Mouse (Mus musculus): ENCODE measurements around the gene Hist1h2bb. TPM values are rescaled to one million over a fixed set of nuclear protein-coding genes. Genes with fewer than 3 reads are reported as not detected.
"Not testable (repeated sequence)": the region's sequence is repeated elsewhere in the genome, so short reads cannot be mapped to it uniquely, and the experiment has no call there.

Gene Hist1h2bb
- polyA plus RNA-seq, 1 experiment: 11.5 TPM

- Histone ChIP-seq H3K27me3 (ENCODE audit: control insufficient read depth, insufficient read depth, low read length, poor library complexity, severe bottlenecking) (peaks cover 4% of the 10 kb centered on the region; the same call in 1 of the 2 replicates), H3K36me3 (ENCODE audit: control insufficient read depth, insufficient read depth, low read length, poor library complexity, severe bottlenecking) (no peaks in the 10 kb centered on the region), H3K9ac (ENCODE audit: low read depth, poor library complexity, severe bottlenecking) (no peak overlapping the region), H3K4me1 (ENCODE audit: control insufficient read depth, insufficient read depth, low read length) (no peaks in the 10 kb centered on the region), H3K4me3 (ENCODE audit: low read depth, low read length) (no peak overlapping the region), H3K27ac (ENCODE audit: insufficient read depth, low read length) (no peak overlapping the region), H3K9me3 (replicated peaks; ENCODE audit: control insufficient read depth, insufficient read depth, low read length, poor library complexity, severe bottlenecking) (no peaks in the 10 kb centered on the region)
- TF ChIP-seq CTCF (IDR thresholded peaks at IDR 0.05; ENCODE audit: low read depth, low read length): no peak
- TF ChIP-seq EP300 (IDR thresholded peaks at IDR 0.05; ENCODE audit: insufficient read depth, low read depth, low read length): no peak
- TF ChIP-seq POLR2A (IDR thresholded peaks at IDR 0.05; ENCODE audit: insufficient read depth, low read length): no peak
These were observed 37.9 kb upstream of the Hist1h2bb start for GRCm38 (mm10) chr13:23708654-23709053.

DNA sequence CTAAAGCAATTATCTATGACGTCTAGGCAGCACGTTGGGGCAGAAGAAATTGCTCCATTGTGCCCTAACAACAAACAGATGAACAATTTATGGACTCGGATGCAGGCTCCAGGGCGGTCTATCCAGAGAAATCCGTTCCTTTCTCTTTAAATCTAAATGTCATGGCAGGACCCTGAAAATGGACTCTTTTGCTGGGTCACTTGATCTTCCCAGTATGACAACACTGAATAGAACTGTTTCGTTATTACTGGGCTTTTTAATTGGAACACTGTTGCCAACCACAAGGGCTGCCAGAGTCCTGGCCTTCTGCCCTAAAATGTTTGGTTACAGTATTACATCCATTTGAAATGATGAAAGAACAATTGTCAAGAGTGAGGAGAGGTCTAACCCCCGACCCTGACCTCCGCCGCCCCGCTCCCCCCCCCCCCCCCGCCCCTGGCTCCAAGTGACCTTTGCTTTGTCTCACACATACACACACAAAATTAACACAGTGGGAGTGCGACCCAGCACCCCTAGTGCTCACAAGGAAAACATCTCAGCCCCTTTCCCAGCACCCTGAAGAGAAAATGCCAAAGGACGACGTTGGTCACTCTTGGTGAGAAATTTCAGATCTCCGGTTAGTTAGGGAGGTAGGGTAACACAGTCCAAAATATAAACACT is 36.7 kb upstream of the Hist1h2bb start:
- H3K9me3 ChIP-seq (replicated peaks; ENCODE audit: control insufficient read depth, insufficient read depth, low read length, poor library complexity, severe bottlenecking): no peaks in the 10 kb centered on the region
- no peaks in the 10 kb centered on the region for H3K4me1 ChIP-seq (ENCODE audit: control insufficient read depth, insufficient read depth, low read length)
- no peaks in the 10 kb centered on the region for H3K36me3 ChIP-seq (ENCODE audit: control insufficient read depth, insufficient read depth, low read length, poor library complexity, severe bottlenecking)
- H3K9ac ChIP-seq (ENCODE audit: low read depth, poor library complexity, severe bottlenecking): peak overlapping the region; percentile 24; the same call in 1 of the 2 replicates
- peak overlapping the region; percentile 10; the same call in 1 of the 2 replicates for H3K4me3 ChIP-seq (ENCODE audit: low read depth, low read length)
- H3K27me3 ChIP-seq (ENCODE audit: control insufficient read depth, insufficient read depth, low read length, poor library complexity, severe bottlenecking): peaks cover 4% of the 10 kb centered on the region; the same call in 1 of the 2 replicates
- TF ChIP-seq POLR2A (IDR thresholded peaks at IDR 0.05; ENCODE audit: insufficient read depth, low read length): no peak
- TF ChIP-seq CTCF (IDR thresholded peaks at IDR 0.05; ENCODE audit: low read depth, low read length): no peak
- no peak for TF ChIP-seq EP300 (IDR thresholded peaks at IDR 0.05; ENCODE audit: insufficient read depth, low read depth, low read length)
- no peak overlapping the region for H3K27ac ChIP-seq (ENCODE audit: insufficient read depth, low read length)

- Histone ChIP-seq H3K36me3 (ENCODE audit: control insufficient read depth, insufficient read depth, low read length, poor library complexity, severe bottlenecking) (no peaks in the 10 kb centered on the region), H3K9me3 (replicated peaks; ENCODE audit: control insufficient read depth, insufficient read depth, low read length, poor library complexity, severe bottlenecking) (no peaks in the 10 kb centered on the region), H3K4me1 (ENCODE audit: control insufficient read depth, insufficient read depth, low read length) (no peaks in the 10 kb centered on the region), H3K9ac (ENCODE audit: low read depth, poor library complexity, severe bottlenecking) (peak within 1 kb of the TSS; percentile 24; the same call in 1 of the 2 replicates), H3K4me3 (ENCODE audit: low read depth, low read length) (peak within 1 kb of the TSS; percentile 10; the same call in 1 of the 2 replicates), H3K27ac (ENCODE audit: insufficient read depth, low read length) (no peak within 1 kb of the TSS), H3K27me3 (ENCODE audit: control insufficient read depth, insufficient read depth, low read length, poor library complexity, severe bottlenecking) (peaks cover 4% of the 10 kb centered on the region; the same call in 1 of the 2 replicates)
- no peak for TF ChIP-seq EP300 (IDR thresholded peaks at IDR 0.05; ENCODE audit: insufficient read depth, low read depth, low read length)
- no peak for TF ChIP-seq POLR2A (IDR thresholded peaks at IDR 0.05; ENCODE audit: insufficient read depth, low read length)
- TF ChIP-seq CTCF (IDR thresholded peaks at IDR 0.05; ENCODE audit: low read depth, low read length): no peak
These were observed 36.0 kb upstream of the Hist1h2bb start, which contains the start of gene Hfe for GRCm38 (mm10) chr13:23710374-23711089. TSS of gene Hfe (minus strand) at chr13:23710854.

DNA sequence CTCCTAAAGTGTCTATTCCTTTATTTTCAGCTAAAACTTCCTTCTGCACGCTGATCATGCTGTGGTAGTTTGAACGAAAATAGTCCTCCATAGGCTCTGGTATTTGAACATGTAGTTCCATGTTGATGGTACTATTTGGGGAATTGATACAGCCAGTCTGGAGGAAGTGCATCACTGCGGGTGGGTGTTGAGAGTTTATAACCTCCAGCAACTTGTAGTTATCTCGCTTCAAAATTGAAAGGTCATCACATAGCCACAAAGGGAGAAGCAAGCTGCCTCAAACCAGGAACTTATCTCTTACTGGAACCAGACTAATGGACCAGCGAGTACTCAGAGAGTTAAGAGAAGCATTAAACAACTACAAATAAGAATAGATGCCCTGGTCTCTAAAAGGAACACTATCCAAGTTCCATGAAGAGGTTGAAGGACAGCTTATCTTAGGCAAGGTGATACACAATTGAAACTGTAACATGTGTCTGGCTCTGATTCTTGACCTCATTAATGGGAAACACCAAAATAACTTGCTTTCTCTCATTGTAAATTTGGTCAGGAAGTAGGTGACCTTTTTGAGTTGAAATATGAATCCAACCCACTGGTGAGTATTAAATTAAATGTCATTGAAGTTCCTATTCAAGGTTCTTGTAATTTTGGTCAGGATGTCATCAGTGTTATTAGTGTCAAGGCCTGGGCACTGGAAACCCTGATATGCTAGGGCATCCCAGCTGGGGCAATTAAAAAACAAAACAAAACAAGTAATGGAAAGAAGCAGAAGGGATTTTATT is 30.1 kb upstream of the Hist1h2bb start:
- no peaks in the 10 kb centered on the region for H3K36me3 ChIP-seq (ENCODE audit: control insufficient read depth, insufficient read depth, low read length, poor library complexity, severe bottlenecking)
- no peak for TF ChIP-seq POLR2A (IDR thresholded peaks at IDR 0.05; ENCODE audit: insufficient read depth, low read length)
- no peak for TF ChIP-seq CTCF (IDR thresholded peaks at IDR 0.05; ENCODE audit: low read depth, low read length)
- TF ChIP-seq EP300 (IDR thresholded peaks at IDR 0.05; ENCODE audit: insufficient read depth, low read depth, low read length): no peak
- H3K9ac ChIP-seq (ENCODE audit: low read depth, poor library complexity, severe bottlenecking): no peak overlapping the region
- H3K27me3 ChIP-seq (ENCODE audit: control insufficient read depth, insufficient read depth, low read length, poor library complexity, severe bottlenecking): no peaks in the 10 kb centered on the region
- H3K4me1 ChIP-seq (ENCODE audit: control insufficient read depth, insufficient read depth, low read length): no peaks in the 10 kb centered on the region
- no peaks in the 10 kb centered on the region for H3K9me3 ChIP-seq (replicated peaks; ENCODE audit: control insufficient read depth, insufficient read depth, low read length, poor library complexity, severe bottlenecking)
- H3K27ac ChIP-seq (ENCODE audit: insufficient read depth, low read length): no peak overlapping the region
- H3K4me3 ChIP-seq (ENCODE audit: low read depth, low read length): no peak overlapping the region

- no peaks in the 10 kb centered on the region for H3K27me3 ChIP-seq (ENCODE audit: control insufficient read depth, insufficient read depth, low read length, poor library complexity, severe bottlenecking)
- H3K9me3 ChIP-seq (replicated peaks; ENCODE audit: control insufficient read depth, insufficient read depth, low read length, poor library complexity, severe bottlenecking): no peaks in the 10 kb centered on the region
- no peak for TF ChIP-seq CTCF (IDR thresholded peaks at IDR 0.05; ENCODE audit: low read depth, low read length)
- no peak for TF ChIP-seq EP300 (IDR thresholded peaks at IDR 0.05; ENCODE audit: insufficient read depth, low read depth, low read length)
- no peak for TF ChIP-seq POLR2A (IDR thresholded peaks at IDR 0.05; ENCODE audit: insufficient read depth, low read length)
- no peaks in the 10 kb centered on the region for H3K4me1 ChIP-seq (ENCODE audit: control insufficient read depth, insufficient read depth, low read length)
- H3K9ac ChIP-seq (ENCODE audit: low read depth, poor library complexity, severe bottlenecking): no peak overlapping the region
- no peak overlapping the region for H3K27ac ChIP-seq (ENCODE audit: insufficient read depth, low read length)
- H3K4me3 ChIP-seq (ENCODE audit: low read depth, low read length): no peak overlapping the region
- no peaks in the 10 kb centered on the region for H3K36me3 ChIP-seq (ENCODE audit: control insufficient read depth, insufficient read depth, low read length, poor library complexity, severe bottlenecking)
These were observed 29.4 kb upstream of the Hist1h2bb start for GRCm38 (mm10) chr13:23717176-23717575.

DNA sequence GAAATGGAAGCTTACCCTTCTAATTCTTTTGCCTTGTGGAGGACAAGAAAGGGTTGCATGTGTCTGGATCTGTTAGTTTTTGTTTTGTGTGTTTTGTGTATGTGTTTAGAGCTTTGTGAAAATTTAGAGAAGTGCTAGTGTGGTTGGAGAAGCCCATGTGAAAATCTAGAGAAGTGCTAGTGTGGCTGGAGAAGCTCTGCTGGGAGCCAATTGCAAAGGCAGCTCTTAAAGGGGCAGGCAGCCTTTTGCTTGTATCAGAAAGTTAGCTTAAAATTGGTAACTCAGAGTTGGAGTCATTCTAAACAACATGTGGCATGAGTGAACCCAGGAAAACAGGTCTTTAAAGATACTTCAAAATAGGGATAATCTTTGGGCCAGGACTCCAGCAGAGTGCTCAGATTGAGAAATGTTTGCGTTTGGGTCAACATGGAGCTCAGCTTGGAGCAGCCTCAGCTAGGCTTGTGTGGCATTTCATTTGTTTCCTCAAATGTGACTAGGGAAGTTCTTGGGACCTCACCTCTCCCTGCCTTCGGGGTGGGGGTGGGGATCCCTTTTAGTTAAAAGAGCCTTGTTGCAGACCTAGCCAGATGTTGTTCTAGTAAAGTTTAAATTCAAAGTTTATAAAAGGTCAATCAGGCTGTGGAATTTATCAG is 28.8 kb upstream of the Hist1h2bb start:
- H3K9me3 ChIP-seq (replicated peaks; ENCODE audit: control insufficient read depth, insufficient read depth, low read length, poor library complexity, severe bottlenecking); H3K4me1 ChIP-seq (ENCODE audit: control insufficient read depth, insufficient read depth, low read length); H3K36me3 ChIP-seq (ENCODE audit: control insufficient read depth, insufficient read depth, low read length, poor library complexity, severe bottlenecking); H3K27ac ChIP-seq (ENCODE audit: insufficient read depth, low read length); H3K9ac ChIP-seq (ENCODE audit: low read depth, poor library complexity, severe bottlenecking); H3K4me3 ChIP-seq (ENCODE audit: low read depth, low read length); H3K27me3 ChIP-seq (ENCODE audit: control insufficient read depth, insufficient read depth, low read length, poor library complexity, severe bottlenecking): not testable (repeated sequence)

Data from ES-Bruce4 (cell line).